Mouse (Mus musculus) brain, adult 10 weeks (tissue): ENCODE results near the gene Rabif. TPM values are rescaled to one million over a fixed set of nuclear protein-coding genes. Genes with fewer than 3 reads are reported as not detected.

Experiments
- polyA plus RNA-seq: library from polyadenylated mRNA; stranded (reverse); fragments of 350-450 nt; fragmentation: Illumina TruSeq; extraction: RNeasy Lipid Tissue Mini Kit (QIAGEN cat#74804); gene quantifications from one replicate; pipeline ENCODE4 v1.2.3, GENCODE M21; 2015; ENCODE audit warnings: low read depth, low replicate concordance

Gene Rabif
- 31.2 TPM for polyA plus RNA-seq

DNA sequence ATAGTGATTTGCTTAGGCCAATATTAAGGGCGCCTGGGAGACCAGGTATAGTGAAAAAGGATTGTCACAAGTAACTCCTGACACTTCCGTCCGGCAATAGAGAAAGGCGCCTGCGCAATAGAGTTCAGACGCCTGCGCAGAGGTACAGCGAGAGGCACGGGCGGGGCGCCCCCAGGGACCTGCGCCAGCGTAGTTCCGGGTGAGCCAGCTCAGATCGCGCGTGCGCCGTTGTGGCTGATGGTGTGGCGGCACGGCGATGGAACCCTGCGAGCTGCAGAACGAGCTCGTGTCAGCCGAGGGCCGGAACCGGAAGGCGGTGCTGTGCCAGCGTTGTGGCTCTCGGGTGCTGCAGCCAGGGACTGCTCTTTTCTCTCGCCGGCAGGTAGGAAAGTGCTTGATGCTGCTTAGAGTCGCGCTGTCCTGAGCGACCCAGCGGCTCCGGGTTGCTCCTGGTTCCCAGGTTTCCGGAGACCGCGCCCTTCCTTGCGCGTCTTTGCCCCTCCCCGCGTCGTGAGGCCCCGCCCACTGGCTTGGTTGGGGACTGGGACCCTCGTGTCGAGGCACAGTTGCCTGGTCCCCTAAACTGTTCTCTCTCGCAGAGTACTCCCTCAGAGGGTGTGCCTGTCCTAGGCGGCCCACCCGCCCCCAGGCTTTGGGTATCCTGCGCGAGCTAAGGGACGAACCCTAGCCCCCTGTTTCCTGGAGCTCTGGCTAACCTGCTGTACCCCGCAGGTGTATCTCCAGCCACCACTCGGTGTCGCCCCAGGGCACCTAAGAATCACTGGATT lies at the start of gene Rabif:
Gene Rabif (plus strand): TSS at position 221 of the 788 bp plus-strand sequence.

DNA sequence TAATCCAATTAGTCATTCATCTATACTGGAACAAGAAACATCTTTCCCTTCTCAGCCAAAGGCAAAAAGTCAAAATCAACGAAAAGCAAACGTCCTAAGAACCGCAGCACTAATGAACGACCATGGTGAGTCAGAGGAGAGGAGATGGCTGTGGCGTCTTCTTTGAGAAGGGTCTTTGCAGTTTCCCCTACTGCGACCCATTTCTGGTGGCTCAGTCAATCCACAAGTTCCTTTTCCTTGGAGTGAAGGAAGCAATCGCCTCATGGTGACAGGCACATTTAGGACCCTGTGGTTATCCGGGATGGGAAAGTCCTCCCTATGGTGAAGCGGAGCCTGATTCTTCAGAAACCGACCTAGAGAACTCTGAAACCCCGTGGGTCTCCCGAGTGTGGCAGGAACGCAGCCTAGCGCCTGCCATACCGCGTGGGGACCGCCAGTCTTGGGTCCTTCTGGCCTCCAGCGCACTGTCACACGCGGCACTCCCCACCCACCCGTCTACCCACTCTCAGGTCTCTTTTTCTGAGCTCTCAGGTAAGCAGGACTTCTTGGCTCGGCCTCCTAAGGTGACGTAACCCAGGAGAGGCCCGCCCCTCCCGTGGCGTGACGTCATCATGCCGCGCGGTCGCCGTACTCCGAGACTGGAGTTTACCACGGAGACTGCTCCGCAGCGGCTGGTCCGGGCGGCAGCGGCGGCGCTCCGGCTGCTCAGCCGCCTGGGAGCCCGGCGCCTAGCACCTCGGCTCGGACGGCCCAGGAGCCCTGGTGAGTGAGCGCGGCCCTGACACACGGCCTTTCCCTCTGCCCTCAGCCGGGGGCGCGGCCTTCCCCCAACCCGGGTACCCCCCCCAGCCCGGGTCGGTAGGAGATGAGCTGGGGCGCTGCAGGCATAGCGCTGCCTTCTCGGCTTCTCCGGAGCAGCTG lies 39.3 kb upstream of the Rabif start, which contains the start of gene Klhl12:
Gene Klhl12 (plus strand): TSS at position 628 of the 921 bp plus-strand sequence.

DNA sequence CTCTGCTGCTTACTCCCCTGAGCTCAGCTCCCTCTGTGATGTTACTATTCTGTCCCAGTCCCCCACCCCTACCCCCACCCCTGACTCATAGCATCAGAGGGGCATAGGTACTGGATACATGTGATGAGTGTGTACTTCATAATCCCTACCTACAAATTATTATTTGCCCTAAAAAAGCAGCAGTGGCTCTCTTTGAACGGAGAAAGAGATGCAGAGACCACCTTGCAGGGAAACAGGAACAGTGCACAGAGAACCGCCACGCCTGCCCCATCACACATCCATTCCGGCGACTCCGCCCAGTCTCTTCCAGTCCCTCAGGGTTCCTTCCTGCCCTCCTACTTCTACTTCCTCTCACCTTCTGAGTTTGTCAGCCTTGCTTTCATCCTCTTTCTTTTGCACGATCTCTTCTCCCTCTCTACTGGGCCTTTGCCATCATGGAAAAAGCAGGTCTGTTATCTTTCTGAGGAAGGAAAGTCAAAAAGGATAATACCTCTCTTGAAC lies 55.2 kb downstream of the Rabif start, which contains the start of gene Mgat4e:
Gene Mgat4e (minus strand): TSS at position 51 of the 501 bp plus-strand sequence.

Other genes with a start within 250 kb of the Rabif start
- not detected for gene Myog, start 204.7 kb upstream of the Rabif start, polyA plus RNA-seq
- 32.8 TPM for gene Ppfia4, start 161.7 kb upstream of the Rabif start, polyA plus RNA-seq
- 54.9 TPM for gene Tmem183a, start 132.7 kb upstream of the Rabif start, polyA plus RNA-seq
- not detected for gene 4933406M09Rik, start 108.7 kb upstream of the Rabif start, polyA plus RNA-seq
- 23.7 TPM for gene Cyb5r1, start 89.1 kb upstream of the Rabif start, polyA plus RNA-seq
- 53.6 TPM for gene Adipor1, start 79.3 kb upstream of the Rabif start, polyA plus RNA-seq
- gene Klhl12, start 39.1 kb upstream of the Rabif start, polyA plus RNA-seq = 30.5 TPM
- gene Mgat4e, start 55.0 kb downstream of the Rabif start, polyA plus RNA-seq = not detected
- gene Kdm5b, start 65.5 kb downstream of the Rabif start, polyA plus RNA-seq = 20.0 TPM
- gene Syt2, start 152.0 kb downstream of the Rabif start, polyA plus RNA-seq = 45.1 TPM